Mouse (Mus musculus) left cerebral cortex, adult 18-20 months (tissue): ENCODE measurements around the gene Ubc. TPM values are rescaled to one million over a fixed set of nuclear protein-coding genes. Genes with fewer than 3 reads are reported as not detected.

Experiments
- DNase-seq, 2 experiments: peaks; one replicate each; pipeline ENCODE4 v3.0.0; 2021 to 2022; ENCODE audit warnings: low spot score in 2 of 2, mixed read lengths in 1 of 2
- total RNA-seq, 2 experiments: library from RNA; stranded (reverse); gene quantifications; 2 replicates each; pipeline ENCODE4 v1.2.3; 2021

The Ubc gene
- total RNA-seq, 2 experiments from 2014 or later: 771 to 830 TPM

DNA sequence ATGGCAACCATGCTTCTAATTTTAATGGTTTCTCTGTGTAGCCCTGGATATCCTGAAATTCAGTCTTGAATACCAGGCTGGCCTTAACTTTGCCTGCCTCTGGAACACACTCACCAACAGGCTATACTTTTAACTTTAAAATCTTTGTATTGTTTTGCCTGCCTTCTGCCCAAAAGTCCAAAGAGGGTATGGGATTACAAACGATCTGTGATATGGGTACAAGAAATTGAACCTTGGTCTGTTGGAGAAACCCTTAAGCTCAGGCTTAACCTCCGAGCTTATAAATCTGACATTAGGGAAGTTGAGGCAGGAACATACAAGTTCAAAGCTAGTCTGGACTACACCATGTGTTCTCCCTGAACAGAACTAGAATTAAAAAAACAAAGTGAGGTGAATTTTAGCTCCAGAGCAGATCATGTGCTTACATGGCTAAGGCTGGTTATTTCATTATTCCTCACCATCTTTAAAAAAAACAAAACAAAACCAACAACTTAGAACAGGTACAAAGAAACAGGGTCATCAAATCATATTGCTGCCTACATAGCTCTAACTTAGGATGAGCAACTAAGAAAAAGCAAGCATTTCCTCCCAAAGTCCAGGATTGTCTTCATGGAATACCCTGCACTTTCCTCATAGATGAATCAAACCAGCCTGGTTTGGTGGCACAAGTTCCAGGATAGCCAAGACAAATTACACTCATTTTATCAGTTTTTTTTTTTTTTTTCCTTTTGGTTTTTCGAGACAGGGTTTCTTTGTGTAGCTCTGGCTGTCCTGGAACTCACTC is 6.2 kb downstream of the Ubc start:
- DNase-seq: no peak

DNA sequence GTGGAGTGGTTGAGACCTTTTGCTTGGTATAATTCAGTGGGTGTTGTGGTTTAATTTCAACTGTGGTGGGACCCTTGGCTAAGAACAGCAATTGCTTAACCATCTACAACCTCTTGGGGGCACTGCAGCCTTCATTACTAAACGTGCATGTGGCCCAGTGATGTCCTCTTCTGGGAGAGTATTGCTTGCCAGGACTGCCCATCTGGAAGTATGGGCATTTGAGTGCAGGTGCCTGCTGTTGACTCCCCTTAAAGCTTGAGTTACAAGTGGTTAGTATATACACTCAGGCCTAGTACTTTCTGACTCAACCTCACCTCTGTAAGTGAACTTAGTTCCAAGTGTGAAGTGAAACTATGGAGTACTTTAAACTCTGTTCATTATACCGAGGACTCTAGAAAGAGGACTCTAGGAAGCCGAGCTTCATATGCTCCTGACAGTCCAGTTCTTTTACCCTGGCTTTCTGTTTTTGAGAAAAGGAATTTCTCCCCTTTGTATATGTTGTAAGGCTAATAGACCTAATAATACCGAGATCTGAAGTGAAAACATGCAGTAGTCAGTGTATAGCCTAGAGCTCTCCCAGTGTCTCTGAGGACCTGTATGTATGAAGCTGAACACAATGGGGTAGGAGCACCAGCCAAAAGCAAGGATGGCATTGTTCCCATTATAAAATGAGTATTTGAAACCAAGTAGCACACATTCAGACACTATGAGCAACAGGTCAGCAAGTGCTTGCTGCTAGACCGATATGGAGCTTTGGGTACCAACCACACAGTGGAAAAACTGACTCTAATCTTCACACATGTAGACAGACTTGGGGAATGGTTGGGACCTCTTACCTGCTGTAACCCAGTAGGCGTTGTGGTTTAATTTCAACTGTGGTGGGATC is 7.1 kb downstream of the Ubc start:
- peak; percentile 60 to 62 for DNase-seq

DNA sequence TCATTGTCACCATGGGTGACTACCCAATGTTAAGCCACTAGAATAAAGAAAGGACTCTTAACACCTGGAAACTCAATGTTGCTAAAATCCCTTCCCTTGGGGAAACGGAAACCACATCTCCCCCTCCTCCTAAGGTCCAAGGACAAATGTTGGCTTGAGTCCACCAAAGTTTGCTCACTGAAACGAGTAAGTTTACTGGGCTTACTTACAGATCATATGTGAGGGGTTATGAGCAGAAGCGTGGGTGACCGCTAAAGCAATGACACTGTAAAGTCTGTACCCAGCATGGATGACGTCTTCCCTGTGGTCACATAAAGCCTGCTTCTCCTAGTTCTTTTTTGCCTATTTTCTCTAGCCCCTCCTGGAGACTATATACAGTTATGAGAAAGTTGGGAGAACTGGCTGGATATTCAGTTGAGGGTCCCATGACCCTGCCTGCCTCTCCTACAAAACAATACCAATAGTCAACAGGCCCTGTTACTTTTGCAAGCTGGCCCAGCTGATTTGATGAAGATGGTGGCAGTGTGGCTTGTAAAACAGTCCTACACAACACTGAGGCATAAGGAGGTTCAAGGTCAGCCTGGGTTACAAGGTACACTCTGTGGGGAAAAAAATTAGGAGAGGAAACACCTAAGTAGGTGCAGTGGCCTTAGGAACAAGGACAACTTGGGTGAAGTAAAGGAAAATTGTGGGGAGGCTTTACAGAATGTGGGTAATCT is 7.9 kb downstream of the Ubc start:
- DNase-seq: no peak

DNA sequence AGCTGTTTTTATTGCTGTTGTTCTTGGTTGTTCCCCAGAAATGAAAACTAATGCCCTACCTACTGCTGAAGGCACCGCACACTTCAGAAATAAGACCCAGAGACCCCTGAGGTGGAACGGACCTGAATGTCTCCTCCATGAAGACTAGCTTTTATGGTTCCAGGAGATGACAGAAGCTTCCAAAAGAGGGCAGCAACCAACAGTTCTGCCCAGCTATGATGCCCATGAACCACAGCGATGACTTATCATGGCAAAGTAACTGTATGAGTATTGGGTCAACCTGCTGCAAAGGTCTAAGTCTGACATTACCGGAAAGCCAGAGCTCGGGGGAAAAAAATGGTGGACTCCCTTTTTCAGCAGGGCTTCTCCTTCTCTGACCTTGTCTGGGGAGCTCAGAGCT is 11.1 kb downstream of the Ubc start:
- DNase-seq: no peak

DNA sequence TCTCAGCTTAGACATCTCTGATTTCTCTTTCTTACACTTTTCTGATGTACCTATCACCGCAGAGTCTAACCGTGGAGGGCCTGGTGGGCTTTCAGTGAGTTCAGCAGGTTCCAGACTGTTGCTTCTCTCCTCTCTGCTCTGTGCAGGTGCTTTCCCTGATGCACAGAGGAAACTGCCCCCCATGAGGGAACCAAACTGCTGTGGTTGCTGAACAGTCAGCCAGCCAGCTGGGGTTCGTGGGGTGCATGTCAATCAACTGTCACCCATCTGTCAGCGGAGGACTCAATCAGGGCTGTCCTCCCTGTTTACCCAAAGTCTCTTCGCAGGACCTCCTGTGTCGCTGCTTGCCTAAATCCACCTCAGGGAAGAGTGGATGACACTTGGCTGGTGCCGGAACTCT is 12.8 kb downstream of the Ubc start:
- no peak for DNase-seq

DNA sequence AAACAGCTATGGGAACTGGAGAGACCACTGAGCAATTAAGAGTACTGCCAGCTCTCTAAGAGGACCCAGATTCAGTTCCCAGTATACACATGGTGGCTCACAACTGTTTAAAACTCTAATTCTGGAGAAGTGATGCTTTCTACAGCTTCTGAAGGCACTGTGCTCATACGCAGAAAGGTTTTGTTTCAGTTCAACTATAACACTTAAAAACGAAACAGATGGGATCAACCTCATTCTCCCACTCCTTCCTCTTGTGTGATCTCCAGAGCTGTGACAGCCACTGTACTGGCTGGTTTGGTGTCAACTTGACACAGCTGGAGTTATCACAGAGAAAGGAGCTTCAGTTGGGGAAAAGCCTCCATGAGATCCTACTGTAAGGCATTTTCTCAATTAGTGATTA is 14.1 kb downstream of the Ubc start:
- no peak for DNase-seq

DNA sequence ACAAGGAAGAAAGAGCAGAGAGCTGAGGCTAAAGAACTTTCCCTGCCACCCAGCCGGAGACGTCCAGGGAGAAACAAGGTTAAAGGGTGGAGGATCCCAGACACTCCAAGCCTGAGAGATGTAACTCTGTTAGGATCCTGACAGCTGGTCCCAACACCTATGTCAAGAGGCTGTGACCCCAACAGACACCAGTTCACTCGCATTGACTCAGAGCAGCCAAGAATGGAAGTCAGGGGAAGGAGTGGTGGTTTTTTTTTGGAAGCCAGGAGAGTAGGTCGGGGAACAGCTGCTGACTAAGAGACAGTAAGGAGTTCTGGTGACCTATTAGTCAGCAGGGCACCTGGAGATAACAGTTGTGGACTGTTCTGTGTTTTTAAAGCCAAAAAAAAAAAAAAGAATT is 18.0 kb downstream of the Ubc start:
- no peak for DNase-seq

DNA sequence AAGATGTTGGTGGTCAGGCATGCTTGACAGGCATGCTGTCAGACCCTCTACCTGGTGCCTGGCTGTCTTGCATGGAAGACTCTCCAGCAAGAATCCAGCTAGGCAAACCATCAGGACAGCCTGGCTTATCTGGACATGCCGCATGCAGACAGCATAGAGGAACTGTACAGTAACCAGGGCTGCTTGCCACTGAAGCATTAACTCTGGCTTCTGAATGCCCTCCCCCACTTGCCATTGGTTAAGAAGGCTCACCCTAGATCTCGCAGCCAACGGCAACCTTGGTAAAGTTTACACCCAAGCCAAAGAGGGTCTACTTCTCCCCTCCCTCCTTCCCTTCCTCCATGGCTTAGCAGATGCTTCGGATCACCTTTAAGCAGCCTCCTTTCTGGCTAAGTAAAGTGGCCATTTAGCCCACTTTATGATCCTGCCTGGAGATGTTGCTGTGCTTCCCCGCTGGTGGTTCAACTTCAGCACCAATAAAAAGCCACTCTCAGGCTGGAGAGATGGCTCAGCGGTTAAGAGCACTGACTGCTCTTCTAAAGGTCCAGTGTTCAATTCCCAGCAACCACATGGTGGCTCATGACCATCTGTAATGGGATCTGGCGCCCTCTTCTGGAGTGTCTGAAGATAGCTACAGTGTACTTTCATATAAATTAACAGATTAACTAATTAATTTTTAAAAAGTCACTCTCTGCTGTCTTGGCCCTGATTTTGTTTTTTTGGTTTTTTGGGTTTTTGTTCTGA is 18.9 kb downstream of the Ubc start:
- DNase-seq: no peak

DNA sequence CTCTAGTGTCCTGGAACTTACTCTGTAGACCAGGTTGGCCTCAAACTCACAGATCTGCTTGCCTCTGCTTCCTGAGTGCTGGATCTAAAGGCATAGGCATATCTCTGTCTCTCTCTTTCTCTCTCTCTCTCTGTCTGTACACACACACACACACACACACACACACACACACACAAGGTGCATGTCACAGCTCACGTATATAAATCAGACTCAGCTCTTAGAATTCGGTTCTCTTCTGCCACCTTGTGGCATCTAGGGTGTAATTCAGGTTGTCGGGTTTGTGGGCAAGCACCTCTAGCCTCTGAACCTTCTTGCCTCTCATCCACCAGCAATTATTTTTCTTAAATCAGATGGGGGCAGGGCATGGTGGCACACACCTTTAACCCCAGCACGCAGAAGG is 21.4 kb downstream of the Ubc start:
- peak; percentile 66 to 72 for DNase-seq

DNA sequence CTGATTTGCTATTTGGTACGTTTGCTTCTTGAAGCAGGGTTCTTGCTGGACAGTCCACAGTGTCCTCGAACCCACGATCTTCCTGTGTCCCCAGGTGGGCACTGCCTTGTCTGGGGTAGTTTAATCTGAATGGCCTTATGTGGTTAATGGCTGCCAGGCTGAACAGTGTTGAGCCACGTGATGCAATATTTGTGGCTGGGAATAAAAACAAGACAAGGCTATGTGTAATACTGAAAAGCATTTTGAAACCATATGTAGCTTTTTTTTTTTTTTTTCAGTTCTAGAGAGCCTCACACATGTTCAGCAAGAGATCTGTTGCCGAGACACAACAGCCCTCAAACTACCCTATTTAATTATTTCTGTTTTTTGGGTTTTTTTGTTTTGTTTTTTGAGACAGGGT is 21.8 kb downstream of the Ubc start:
- DNase-seq: no peak

DNA sequence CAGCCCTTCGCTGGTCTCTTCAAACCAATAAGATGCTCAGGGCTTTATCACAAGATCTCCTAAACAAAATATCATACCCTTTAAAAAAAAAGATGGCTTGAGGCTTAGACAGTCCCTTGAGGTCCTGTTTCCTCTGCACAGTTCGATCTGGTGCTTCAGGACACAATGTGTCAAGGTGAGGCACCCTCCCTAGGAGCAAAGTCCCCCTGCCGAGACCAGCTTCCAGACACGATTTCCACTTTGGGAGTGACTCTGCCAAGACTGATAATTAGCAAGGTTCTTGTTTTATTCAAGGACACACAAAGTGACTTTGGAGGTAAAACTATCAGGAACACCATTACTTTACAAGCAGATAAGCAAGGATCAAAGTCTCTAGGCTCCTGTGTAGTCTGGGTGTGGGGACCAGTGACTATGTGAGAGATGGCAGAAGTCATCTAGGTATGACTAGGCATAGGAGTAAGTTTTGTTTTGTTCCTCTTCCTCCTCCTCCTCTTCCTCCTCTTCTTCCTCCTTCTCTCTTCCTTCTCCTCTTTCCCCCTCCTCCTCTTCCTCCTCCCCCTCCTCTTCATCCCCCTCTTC is 25.1 kb downstream of the Ubc start:
- no peak for DNase-seq

DNA sequence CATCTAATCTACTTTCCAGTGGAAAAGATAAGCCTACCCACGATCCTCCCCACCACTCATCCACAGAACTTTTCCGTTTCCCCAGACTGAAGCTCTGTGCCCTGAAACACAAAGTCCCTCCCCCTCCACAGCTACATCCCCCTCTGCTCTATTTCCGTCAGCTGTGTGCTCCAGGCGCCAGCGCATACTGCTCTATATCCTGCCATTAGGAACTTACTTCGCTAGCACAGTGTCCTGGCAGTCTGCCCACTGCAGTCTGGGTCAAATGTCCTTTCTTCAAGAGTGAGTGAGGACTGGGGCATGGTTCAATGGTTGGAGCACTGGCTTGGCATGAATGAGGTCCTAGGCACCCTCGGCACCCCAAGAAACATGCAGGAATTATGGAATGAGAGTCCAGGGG is 26.1 kb downstream of the Ubc start:
- no peak for DNase-seq

DNA sequence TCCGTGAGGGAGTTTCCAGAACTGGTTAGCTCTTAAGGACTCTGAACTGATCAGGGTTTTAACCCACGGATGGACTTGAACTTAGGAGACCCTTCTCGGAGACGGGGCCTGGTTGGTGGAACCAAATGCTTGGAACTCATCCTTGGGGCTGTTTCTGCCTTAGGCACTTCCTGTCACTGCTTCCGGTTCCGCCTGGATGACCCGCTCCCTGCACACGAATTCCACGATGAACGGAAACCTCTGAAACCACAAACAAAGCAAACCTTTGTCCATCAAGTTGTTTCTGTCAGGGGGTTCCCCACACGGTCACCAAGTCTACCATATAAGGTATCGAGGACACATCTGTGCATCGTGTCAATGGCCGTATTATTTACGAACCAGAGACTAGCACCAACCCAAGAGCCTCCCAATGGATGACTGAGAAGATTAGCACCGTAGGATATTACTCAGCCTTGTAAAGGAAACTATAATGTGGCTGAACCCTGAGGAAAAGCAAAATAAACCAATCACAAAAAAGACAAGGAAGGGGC is 29.0 kb downstream of the Ubc start:
- DNase-seq: no peak

DNA sequence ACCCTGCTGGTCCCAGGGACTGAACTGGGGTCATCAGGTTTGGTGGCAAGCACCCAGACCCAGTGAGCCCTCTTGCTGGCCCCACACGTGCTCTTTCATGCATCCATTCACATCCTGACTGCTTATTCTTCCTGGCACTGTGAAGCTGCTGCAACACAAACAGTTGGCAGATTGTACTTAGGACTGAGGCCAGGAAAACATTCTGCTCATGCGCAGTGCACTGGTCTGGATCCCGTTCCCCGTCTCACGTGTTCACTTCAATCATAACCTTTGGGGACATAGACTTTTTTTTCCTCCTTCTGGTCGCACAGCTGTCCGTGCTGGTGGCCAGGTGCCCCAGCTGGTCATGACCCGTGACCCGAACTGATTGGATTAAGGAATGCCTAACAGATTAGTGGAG is 29.4 kb downstream of the Ubc start:
- DNase-seq: no peak

DNA sequence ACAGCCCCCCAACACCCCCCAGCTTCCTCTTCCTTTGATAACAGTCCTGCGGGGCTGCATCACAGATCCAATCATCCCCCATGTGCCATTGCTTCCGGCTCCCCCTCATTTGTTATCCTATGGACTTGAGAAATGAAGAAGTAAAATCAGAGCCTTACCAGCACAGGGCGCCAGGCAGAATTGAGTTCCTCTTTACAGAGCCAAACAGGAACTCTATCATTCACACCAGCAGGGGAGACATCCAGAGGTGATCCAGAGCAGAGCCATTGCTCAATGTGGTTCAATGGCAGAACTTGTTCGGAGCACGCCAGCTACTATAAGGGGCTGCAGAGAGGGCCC is 31.8 kb downstream of the Ubc start:
- no peak for DNase-seq

DNA sequence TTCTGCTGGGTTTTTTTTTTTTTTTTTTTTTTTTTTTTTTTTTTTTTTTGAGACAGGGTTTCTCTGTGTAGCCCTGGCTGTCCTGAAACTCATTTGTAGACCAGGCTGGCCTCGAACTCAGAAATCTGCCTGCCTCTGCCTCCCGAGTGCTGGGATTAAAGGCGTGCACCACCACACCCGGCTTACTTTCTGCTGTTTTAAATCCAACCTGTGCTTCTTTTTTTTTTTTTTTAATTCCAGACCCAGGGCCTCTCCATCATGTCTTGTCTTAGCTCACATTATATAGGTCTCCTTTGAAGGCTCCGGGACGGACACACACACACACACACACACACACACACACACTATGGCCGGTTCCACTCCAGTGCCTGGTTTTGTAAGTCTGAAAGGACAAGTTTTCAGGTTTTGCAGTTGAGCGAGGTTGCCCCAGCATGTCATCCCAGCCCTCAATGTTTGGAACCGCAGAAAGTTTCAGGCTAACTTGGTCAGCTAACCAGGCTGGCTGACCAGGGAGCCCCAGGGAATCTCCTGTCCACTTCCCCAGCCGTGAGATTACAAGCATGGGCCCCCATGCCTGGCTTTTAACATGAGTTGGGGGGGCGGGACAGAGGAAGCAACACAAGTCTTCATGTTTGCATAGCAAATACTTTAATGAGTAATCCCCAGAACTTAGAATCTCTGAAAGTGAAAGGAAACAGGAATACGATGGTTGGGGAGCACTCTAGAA is 32.3 kb downstream of the Ubc start:
- no peak for DNase-seq

DNA sequence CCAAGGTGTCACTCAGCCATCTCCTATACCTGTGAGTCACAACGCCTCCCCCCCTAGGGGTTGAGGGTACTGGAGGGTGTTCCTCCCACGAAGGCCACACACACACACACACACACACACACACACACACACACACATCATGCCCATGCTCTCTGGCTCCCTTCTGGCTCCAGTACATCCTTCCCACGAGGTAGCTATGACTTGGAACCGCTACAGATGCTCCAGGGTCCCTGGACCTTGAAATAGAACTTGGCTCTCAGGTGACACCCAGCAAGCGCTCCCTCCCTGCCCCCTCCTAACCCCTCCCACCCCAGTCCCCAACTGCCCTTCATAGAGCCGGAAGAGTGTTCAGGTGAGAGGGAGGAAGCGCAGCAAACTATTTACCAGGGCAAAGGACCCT is 34.4 kb downstream of the Ubc start:
- DNase-seq: no peak

DNA sequence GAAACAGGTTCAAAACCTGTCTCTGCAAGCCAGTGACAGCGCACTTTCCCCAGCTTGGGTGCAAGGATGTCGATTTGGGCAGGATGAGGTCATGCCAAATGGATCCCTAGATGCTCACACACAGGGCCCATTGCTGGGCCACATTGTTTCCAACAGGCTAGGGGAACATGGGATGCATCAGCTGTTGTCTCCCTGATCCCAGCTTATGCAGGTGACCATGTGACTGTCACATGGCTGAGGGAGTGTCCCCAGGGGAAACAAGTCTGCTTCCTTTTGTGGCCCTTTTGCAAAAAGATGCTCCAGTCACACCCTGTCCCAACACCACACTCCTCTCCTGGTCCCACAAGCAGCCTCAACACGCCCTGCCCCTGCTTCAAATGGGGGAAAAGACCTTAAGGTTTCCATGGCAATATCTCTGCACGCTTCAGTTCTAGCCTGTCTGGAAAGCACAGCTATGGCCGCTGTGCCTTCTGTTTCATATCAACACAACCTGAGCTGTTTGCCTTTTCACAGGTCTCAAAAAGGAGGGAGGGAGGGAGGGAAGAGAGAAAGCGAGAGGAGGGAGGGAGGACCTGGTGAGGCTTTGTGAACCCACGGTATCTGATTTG is 35.0 kb downstream of the Ubc start:
- DNase-seq: no peak

DNA sequence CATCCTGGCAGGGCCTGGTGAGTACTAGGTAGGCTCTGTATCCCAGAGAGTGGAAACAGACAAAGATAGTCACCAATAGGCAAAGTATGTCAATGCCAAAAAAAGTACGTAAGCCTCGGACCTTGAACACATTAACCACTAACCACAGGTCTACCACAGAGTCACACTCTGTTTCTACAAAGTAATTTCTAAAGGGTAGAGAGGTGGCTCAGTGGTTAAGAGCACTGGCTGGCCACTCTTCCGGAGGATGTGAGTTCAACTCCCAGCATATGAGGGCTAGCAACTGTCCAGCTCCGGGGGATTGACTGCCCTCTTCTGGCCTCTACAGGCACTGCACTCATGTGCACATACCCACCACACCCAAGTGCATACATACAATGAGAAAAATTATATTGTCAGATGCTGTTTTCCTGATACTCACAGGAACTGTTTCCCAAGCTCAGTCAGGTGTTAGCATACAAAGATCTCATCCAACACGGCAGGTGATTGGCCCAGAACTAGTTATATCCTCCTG is 37.2 kb downstream of the Ubc start:
- no peak for DNase-seq
